Mouse (Mus musculus) liver (tissue): ENCODE results near the gene Accsl.

ENCODE experiments used
- DNase-seq: peaks from one replicate; pipeline ENCODE4 v3.0.0-alpha.2; 2020; ENCODE audit warnings: mixed read lengths

Accsl gene

GRCm38 (mm10) chr2:93807440-93807839 is 61.5 kb downstream of the Accsl start:
- DNase-seq, result no peak

- no peak for DNase-seq
Observed at GRCm38 (mm10) chr2:93806487-93807201, 62.3 kb downstream of the Accsl start.

- no peak for DNase-seq
Observed at GRCm38 (mm10) chr2:93805523-93805922, 63.4 kb downstream of the Accsl start.
